In the genomic region with DNA sequence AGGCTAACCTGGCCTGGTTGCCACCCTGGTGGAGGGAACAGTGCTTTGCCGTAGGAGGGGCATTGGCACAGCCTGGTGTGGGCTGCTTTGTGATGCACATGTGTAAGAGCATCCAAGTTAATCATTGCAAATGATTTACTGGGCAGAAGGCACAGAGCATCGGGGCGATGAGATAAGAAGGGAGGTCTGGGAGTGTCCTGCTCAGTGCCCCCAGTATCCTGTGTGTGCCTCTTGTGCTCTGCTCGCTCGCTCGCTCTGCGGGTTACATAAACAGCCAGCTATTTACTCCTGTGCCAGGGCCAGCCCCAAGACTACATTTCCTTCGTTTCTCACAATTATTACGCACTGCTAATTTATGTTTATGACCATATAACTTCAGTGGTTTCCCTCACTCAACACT, we compare ENCODE assay signal across 23 mouse cellular contexts.
DNase-seq lines count a peak whose midpoint lies in the region; ATAC-seq and TF ChIP-seq lines count a peak whose summit lies in the region.
"Had no signal": no experiment of that assay in that cellular context is flagged by ENCODE, and none has a peak within 500 bp of the region (broad histone marks: within the 10 kb centered on the region; RNA-seq: fewer than 3 reads in every experiment).

No protein-coding gene starts in this region.

- H3K9ac ChIP-seq in kidney, embryonic 16.5 days (replicated peaks; ENCODE audit: low read length): no peak overlapping the region
- H3K9ac ChIP-seq in neural tube, embryonic 13.5 days: 0 out of 2 replicates have a peak overlapping the region, but pooled peaks have one; percentile 5
- H3K9ac ChIP-seq in limb, embryonic 11.5 days (ENCODE audit: low read length): no peak overlapping the region
- H3K9ac ChIP-seq: heart, embryonic 15.5 days; hindbrain, embryonic 13.5 days; lung, embryonic 14.5 days had no signal

- no peaks in the 10 kb centered on the region for H3K9me3 ChIP-seq in kidney, embryonic 16.5 days (ENCODE audit: low read length)
- H3K9me3 ChIP-seq in neural tube, embryonic 13.5 days: no peaks in the 10 kb centered on the region
- H3K9me3 ChIP-seq in limb, embryonic 11.5 days (ENCODE audit: control insufficient read depth, low read length): no peaks in the 10 kb centered on the region
- H3K9me3 ChIP-seq: forebrain, embryonic 10.5 days; heart, embryonic 15.5 days; hindbrain, embryonic 13.5 days had no signal

- no peak overlapping the region for H3K4me2 ChIP-seq in kidney, embryonic 16.5 days (replicated peaks; ENCODE audit: low read depth, low read length)
- H3K4me2 ChIP-seq in neural tube, embryonic 13.5 days: no peak overlapping the region
- 0 out of 2 replicates have a peak overlapping the region, but pooled peaks have one; percentile 7 for H3K4me2 ChIP-seq in limb, embryonic 11.5 days (ENCODE audit: low read depth, severe bottlenecking)
- H3K4me2 ChIP-seq: heart, embryonic 15.5 days; hindbrain, embryonic 13.5 days; lung, embryonic 14.5 days had no signal

- H3K27me3 ChIP-seq in kidney, embryonic 16.5 days (ENCODE audit: insufficient read depth, low read length): no peaks in the 10 kb centered on the region
- no peaks in the 10 kb centered on the region; the same call in 1 of the 2 replicates for H3K27me3 ChIP-seq in kidney, adult 2 months (replicated peaks; ENCODE audit: control insufficient read depth, insufficient read depth, low read length)
- H3K27me3 ChIP-seq in neural tube, embryonic 13.5 days: no peaks in the 10 kb centered on the region
- H3K27me3 ChIP-seq in limb, embryonic 11.5 days (ENCODE audit: control insufficient read depth, insufficient read depth, low read length): no peaks in the 10 kb centered on the region
- H3K27me3 ChIP-seq: heart, embryonic 15.5 days; hindbrain, embryonic 13.5 days had no signal

- H3K4me1 ChIP-seq in kidney, embryonic 16.5 days (ENCODE audit: insufficient read depth, low read length): peaks cover 10% of the 10 kb centered on the region; the same call in 1 of the 2 replicates
- no peaks in the 10 kb centered on the region for H3K4me1 ChIP-seq in kidney, adult 2 months (ENCODE audit: control insufficient read depth, insufficient read depth, low read length)
- H3K4me1 ChIP-seq in neural tube, embryonic 13.5 days (replicated peaks): no peaks in the 10 kb centered on the region
- H3K4me1 ChIP-seq in limb, embryonic 11.5 days (ENCODE audit: control insufficient read depth, insufficient read depth, low read length): peaks cover 5% of the 10 kb centered on the region; the same call in 1 of the 2 replicates
- H3K4me1 ChIP-seq: heart, embryonic 15.5 days; hindbrain, embryonic 13.5 days; megakaryocyte, embryonic 14.5 days had no signal

- no peaks in the 10 kb centered on the region for H3K36me3 ChIP-seq in kidney, embryonic 16.5 days (ENCODE audit: insufficient read depth, low read length)
- H3K36me3 ChIP-seq in kidney, adult 2 months (ENCODE audit: control insufficient read depth, insufficient read depth, low read length): no peaks in the 10 kb centered on the region
- H3K36me3 ChIP-seq in neural tube, embryonic 13.5 days: no peaks in the 10 kb centered on the region
- H3K36me3 ChIP-seq in limb, embryonic 11.5 days (ENCODE audit: control insufficient read depth, insufficient read depth, low read length): no peaks in the 10 kb centered on the region
- H3K36me3 ChIP-seq: forebrain, embryonic 10.5 days; heart, embryonic 15.5 days; hindbrain, embryonic 13.5 days had no signal

- H3K4me3 ChIP-seq in kidney, embryonic 16.5 days (ENCODE audit: low read length): no peak overlapping the region
- no peak overlapping the region for H3K4me3 ChIP-seq in kidney, adult 2 months (ENCODE audit: insufficient read depth, low read depth, low read length)
- H3K4me3 ChIP-seq in neural tube, embryonic 13.5 days: no peak overlapping the region
- H3K4me3 ChIP-seq in limb, embryonic 11.5 days (ENCODE audit: low read depth, low read length): no peak overlapping the region
- H3K4me3 ChIP-seq: forebrain, embryonic 10.5 days; heart, embryonic 15.5 days; hindbrain, embryonic 13.5 days; megakaryocyte, embryonic 14.5 days had no signal

- no peak for TF ChIP-seq POLR2A in kidney, adult 2 months (IDR thresholded peaks at IDR 0.05; ENCODE audit: low read depth, low read length)

- no peak for TF ChIP-seq CTCF in kidney, adult 2 months (conservative IDR thresholded peaks at IDR 0.05; ENCODE audit: insufficient read depth, insufficient read length, low read depth, low read length)

- 0 out of 2 replicates have a peak, but pooled peaks have one; percentile 57 for ATAC-seq in kidney, embryonic 16.5 days (ENCODE audit: low FRiP score, low TSS enrichment)
- no peak for ATAC-seq in neural tube, embryonic 13.5 days (ENCODE audit: low read depth)
- peak; percentile 9; the same call in 1 of the 2 replicates for ATAC-seq in limb, embryonic 11.5 days (ENCODE audit: insufficient number of reproducible peaks, low FRiP score, low TSS enrichment, low read depth)
- ATAC-seq: CD4-positive, CD25-positive, alpha-beta regulatory T cell, adult 4 months; forebrain, embryonic 16.5 days had no signal

- peak overlapping the region; percentile 10; the same call in 1 of the 2 replicates for H3K27ac ChIP-seq in kidney, embryonic 16.5 days (ENCODE audit: low read length)
- no peak overlapping the region for H3K27ac ChIP-seq in kidney, adult 2 months (ENCODE audit: insufficient read depth, low read depth, low read length)
- H3K27ac ChIP-seq in neural tube, embryonic 13.5 days (replicated peaks): no peak overlapping the region
- H3K27ac ChIP-seq in limb, embryonic 11.5 days (replicated peaks; ENCODE audit: low read depth, low read length): no peak overlapping the region
- H3K27ac ChIP-seq: forebrain, embryonic 10.5 days; heart, embryonic 15.5 days; hindbrain, embryonic 13.5 days had no signal

- 36% methylated on average over 9 of the region's 9 CpGs for WGBS in kidney, embryonic 16.5 days
- 47% methylated on average over 9 of the region's 9 CpGs for WGBS in kidney, adult 2 months
- 78% methylated on average over 9 of the region's 9 CpGs for WGBS in neural tube, embryonic 13.5 days
- 48% methylated on average over 9 of the region's 9 CpGs for whole genome bisulfite sequencing in limb, embryonic 11.5 days

- DNase-seq in kidney, adult 2 months: no peak
- DNase-seq in neural tube, embryonic 10.5 days (ENCODE audit: extremely low spot score, low spot score): no peak
- peak; percentile 22 for DNase-seq in limb, embryonic 11.5 days (ENCODE audit: low spot score)
- no peak for DNase-seq in heart, adult 9 months (ENCODE audit: low spot score in 2 of 2)
- DNase-seq in thymus, postnatal 10 days (ENCODE audit: low spot score in 2 of 2): no peak
- DNase-seq: adrenal gland, postnatal 14 days; cerebellum, adult 8-10 months; gastrocnemius, postnatal 36 days; heart, postnatal 36 days; liver; lung, embryonic 14.5 days; lung, postnatal 36 days; midbrain, embryonic 14.5 days; right cerebral cortex, postnatal 4 days; thymus, postnatal 4 days had no signal
